Mouse (Mus musculus): ENCODE results near the gene Tcf12.

Gene Tcf12

DNA sequence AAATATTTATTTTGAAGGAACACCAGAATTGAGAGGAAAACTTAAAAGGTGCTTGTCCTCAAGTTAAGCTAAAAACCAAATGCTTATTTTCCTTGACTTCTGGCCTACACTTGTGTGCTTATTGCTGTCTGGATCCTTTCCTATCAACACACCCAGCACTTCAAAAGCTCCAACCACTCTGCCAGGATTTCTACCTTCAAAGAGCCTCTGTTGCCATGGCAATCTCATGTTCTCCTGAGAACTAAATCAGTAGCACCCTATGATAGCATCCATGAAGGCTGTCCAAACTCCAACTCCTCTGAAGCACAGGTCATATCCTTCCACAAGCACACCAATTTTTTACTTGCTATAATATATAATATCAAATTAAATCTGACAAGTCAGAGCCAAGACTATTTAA, 27.5 kb downstream of the Tcf12 start:
- DNase-seq: no peak

DNA sequence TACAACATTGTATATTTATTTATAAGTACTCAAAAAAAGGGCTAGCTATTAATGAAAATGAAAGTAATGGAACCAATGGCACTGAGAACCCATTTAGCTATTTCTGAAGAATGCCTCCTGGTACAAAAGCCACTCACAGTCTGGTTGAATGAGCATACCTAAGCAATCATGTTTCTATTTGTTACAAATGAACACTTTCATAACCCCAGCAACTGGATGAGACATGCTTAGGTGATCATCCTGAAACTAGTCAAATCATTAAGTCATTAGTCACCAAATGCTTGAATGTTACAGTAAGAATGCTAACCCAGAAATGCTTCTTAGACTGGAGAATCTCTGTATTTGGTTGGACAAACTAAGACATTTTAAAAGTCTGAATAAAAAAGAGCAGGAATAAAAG, 35.5 kb downstream of the Tcf12 start:
- DNase-seq: no peak

DNA sequence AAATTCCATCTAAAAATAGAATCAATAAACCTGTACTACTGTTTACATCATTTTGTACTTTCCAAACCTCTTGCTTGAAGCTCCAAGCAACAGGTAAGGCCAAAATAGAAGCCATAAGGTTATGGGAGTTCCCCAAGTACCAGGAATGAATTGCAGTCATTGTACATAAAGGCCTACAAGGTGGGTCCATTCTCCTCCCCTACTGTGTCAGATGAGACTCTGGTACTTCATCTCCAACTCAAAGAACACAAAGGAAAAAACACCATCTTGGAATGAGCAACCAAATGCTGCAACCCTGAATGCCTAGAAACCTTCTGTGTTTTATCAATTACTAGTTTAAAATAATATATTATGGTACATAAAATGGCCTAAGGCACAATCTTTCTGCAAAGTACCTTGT, 45.5 kb downstream of the Tcf12 start:
- no peak for DNase-seq

DNA sequence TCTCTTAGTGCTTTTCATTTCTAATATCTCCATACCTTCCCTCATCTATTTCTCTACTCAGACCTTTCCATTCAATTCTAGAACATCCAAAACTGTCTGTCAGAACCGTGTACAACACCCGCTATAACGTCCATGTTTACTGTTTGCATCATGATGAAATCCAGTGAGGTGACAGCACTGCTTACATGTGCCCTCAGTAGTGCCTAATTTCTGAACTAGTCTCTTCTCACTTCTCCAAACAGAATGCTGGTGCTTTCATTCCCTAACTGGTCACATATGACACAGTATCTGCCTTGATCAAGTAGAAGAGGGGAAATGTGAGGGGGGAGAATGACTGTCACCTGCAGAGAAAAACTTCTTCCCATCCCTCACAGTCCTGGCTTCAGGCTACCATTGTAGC, 58.5 kb downstream of the Tcf12 start:
- DNase-seq: no peak

DNA sequence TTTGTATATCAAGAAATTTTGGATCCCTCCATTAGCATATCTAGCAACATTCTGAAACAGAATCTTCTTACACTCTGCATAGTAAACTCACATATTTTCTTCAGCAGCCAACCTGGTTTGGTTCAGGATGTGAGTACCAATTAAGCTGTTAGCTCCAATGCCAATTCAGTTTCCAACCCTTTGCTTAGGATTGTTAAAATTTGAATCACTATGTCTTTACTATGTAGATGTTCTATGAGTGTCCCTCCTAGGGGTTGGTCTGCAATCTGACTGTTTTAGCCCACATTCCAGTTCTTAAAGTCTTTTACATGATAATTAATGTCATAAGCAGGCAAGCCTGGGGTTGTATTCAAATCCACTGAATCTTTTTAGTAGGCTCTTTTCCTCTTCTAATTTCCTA, 71.5 kb downstream of the Tcf12 start:
- no peak for DNase-seq

DNA sequence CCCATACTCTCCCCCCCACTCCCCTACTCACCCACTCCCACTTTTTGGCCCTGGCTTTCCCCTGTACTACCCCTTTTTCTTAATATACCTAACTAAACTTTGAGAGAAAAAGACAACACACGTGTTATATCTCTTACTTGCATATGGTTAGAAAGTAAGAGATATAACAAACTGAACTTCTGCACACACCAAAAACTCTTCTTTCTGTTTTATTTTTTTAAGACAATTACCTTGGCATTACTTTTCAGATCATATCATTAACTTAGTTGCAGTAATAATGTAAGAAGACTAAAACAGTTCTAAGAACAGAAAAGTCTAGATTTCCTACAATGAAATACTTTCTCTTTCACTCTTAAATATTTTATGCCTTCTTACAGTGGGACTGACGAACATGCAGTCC, 72.3 kb downstream of the Tcf12 start:
- no peak for DNase-seq

DNA sequence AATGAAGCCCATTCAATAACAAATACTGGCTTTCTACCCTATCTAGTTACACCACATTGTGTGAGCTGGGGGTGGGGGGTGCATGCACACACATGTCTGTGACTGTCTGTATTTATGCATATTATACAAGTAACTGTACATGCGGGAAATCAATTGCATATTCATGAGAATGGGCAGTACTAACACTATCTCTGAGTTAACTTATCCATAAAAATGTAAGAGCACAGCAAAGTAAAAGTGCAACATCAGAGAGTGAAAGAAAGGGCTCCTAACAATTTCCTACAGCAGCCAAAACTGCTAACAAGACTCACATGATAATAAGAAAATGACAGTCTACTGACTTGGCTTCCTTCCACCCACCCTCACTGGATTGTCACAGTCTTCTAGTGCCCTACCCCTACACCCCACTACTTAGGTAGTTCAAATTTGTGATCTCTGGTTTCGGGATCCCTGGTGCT, 74.6 kb downstream of the Tcf12 start:
- DNase-seq: no peak

DNA sequence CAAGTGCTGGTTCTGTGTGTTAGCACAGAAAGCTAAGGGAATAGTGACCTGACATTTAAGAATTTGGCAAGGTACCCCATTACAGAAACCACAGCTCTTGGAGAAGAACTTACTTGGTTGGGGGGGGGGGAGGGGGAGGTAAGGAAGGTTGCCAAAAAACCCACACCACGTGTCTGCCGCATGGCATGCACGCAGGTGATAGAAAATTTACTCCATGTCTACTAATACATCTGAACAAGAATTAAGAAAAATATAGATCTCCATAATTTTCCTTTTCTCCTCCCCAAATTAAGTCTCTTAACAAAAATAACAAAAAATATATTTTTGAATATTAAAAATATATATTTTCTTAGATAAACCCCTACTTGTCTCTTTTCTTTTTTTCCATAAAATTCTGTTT, 75.4 kb downstream of the Tcf12 start:
- no peak for DNase-seq

DNA sequence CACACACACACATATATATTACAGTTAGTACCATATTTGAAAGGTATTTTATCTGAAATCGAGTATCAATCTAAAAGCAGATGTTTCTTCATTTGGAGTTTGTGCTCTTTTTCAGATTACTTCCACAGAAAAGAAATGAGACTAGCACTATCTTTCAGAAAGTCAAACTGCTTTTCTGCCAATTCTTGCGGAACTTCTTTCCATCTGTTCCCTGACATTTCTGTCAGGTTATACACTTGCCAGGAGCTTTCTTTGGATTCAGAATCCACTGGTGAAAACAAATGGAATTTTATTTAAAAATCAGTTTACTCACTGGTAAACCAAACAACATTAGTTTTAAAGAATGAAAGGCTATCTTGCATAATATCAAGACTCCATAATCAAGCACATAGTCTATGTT, 78.4 kb downstream of the Tcf12 start:
- DNase-seq: no peak

DNA sequence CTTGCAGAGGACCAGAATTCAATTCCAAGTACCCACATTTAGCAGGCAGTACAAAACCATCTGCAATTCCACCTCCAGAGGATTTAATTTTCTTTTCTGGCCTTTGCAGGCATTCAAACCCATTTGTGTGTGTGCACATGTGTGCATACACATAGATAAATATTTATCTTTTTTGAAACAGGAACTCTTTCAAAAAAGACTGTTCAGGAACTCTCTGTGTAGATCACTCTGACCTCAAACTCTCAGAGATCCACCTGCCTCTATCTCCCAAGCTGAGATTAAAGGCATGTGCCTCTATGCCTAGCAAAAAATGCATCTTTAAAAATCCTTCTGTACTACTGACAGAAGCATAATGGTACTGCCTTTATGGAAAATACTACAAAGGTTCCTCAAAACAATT, 81.4 kb downstream of the Tcf12 start:
- DNase-seq: no peak

DNA sequence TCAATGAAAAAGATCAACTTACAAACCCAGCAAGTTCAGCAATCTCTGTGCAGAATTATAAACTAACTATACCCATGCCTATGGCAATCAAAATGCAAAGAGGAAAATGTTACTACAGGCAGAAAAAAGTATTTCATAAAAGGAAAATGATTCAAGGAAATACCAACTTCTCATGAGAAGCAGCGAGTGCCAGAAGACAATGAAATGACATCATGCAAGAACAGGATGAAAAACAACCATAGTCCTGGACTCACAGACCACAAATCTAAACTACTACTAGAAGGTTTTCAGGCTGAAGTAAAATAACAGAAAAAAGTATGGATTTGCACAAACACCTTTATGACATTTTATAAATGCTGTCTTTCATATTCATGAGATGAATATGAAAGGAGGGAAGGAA, 82.1 kb downstream of the Tcf12 start:
- no peak for DNase-seq

DNA sequence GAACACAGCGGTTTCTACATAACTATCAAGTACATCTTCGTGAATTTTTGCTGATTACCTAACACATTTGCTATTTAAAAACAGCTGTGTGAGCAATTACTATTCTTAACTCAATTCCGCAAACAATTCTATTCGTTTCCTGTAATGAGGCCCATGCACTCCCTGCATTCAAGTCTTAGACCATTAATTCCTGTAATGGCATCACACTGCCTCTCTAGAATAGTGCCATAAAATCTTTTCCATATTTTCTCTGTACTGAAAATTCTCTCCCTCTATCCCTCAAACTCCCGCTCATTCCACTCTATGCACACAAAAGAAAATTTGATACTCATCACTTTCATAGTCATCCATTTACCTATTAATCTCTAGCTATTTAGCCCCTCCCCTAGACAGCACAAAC, 88.4 kb downstream of the Tcf12 start:
- no peak for DNase-seq

DNA sequence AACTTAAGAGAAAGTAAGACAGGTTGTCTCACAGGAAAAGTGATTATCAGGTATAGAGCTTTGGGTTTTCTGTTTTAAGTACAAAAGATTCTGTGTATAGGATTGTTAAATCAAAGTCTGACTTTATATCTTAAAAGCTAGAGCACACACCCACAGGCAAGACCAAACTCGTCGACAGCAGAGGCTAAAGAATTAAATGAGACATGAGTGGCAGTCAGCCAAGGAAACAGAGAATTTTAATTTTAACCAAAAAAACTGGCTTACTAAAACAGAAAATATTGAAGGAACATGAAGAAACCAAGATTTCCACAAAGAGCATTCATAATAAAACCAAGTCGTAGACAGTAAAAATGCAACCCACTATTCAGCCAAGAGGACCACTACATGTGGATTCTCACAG, 90.2 kb downstream of the Tcf12 start:
- DNase-seq: peak; percentile 60

DNA sequence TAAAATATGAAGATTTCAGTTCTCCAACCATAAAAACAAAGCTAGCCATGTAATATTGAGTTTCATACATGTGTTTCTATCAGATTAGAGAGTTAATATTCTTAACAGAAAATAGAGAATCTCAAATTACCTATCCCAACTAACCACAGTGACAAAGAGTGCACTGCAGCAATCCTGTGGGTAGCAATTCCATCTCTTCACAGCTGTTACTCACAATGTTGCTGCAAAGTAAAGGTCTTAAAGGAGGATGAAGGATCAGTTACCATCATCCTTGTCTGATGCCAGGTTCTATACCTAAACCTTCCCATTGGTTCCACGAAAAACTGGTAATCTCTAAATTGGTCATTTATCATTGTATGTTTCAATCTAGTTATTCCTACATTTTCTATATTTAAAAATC, 95.7 kb downstream of the Tcf12 start:
- no peak for DNase-seq

DNA sequence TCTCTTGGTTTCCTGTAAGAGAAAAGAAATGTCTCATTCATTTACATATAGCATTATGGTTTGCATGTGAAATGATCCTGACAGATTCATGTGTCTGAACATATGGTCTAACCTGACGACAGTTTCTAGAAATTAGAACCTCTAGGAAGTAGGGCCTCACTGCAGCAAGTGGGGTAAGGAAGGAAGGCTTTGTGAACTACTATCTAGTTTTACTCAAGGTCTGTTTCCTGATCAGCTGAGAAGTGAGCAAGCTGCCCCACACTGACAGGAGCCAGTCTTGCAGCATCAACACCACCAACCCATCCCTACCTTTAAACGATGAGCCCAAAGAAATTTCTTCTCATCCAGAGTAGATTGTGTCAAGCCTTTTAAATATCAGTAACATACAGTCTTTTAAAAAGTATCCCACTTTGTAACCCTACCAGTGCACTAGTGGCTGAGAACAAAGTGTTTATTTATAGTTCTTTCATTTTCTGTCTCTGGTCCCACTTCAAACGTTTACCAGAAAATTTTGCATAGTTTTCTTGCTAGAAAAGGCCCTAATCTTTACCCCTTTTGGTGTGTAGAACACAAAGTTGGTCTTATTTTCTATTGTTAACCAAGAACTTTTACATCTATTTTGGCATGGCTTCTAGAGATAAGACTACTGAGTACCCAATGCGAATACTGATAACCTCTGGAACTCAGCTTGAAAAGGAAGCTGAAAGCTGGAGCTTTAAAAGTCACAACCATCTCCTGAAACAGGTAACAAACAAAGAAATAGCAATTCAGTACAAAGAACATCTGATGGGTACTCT, 96.9 kb downstream of the Tcf12 start:
- DNase-seq: no peak

DNA sequence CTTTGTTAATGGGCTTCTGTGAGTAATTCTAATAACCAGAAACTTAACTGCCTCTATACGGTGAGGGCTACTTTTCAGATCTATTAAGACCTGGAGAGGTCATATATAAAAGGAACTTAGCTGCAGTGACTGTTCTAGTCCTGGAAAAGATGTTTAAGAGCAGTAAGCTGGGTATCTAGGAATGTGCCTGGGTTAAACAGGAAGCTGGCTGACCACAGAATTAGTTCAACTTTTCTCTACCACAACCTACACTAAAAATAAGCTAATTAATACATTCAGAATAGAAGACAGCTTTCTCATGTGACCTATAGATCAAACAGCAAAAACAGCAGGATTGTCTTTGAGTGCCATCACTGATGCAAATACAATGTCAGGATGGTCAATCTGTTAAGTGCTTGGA, 98.1 kb downstream of the Tcf12 start:
- no peak for DNase-seq

DNA sequence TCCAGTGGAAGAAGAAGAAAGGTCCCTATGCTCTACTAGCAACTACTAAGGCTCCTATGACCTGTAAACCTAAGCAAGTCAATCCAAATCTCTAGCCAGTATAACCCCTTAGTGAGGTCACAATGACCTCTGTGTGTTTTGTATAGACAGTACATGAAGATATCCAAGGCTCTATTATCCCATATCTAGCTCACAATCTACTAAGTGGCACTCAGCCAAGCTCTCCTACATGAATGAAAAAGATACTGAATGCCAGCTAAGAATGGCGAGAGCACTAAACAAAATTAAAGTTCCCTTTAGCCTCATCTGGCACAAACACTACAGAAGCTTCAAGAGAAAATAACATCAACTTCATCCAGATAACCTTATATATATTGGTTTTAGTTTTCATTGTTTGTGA, 103.0 kb downstream of the Tcf12 start:
- no peak for DNase-seq

DNA sequence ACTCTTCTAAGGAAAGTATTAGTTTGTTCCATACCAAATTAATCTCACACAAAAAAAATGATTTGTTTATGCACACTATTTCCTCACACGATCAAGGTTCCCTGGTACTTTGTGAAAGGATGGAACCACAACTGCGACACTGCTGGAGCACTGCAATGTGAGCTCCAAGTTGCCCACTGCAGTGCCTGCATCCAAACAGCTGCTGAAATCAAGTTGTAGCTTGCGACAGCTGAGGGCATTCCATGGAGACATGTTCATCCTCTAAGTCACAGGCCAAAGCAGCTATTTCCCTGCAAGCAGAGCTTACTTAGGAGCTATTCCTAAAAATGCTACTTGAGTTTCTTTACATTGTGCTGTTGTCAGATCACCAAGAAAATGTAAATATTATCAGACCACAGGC, 120.5 kb downstream of the Tcf12 start:
- DNase-seq: no peak

DNA sequence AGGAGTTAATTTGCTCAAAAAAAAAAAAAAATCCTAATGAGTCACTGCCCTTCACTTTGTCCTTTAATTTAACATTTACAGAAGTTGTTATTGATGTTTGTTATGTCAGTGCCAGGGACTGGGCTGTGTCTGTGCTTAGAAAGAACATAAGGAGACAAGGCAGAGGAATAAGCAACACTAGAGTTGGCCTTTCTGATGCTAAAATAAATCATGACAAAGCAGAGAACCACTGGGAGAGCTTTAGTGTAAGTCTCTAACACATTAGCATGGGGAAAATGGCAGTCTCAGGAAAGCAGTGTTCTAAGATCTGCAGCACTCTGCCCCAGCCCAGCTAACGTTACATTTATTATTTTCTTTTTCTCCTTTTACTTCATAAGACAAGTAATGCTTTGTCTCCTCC, 121.3 kb downstream of the Tcf12 start:
- DNase-seq: peak; percentile 17

DNA sequence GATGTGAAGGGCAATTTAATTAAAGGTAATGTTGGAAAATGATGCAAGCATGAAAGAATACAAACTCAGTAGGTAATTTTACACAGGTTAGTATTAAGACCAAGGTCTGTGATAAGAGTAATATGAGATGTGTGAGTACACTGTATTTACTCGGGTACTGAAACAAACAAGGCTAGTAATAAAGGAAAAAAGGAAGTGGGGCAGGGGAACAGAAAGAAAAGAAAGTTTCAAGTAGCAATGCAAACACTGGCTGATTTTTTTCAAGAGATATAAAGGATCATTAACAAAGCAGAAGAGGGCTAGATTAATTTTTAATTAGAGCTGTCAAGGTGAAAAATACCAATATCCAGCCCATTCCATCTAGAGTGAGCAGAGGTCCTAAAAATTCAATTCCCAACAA, 122.0 kb downstream of the Tcf12 start:
- DNase-seq: peak; percentile 17

DNA sequence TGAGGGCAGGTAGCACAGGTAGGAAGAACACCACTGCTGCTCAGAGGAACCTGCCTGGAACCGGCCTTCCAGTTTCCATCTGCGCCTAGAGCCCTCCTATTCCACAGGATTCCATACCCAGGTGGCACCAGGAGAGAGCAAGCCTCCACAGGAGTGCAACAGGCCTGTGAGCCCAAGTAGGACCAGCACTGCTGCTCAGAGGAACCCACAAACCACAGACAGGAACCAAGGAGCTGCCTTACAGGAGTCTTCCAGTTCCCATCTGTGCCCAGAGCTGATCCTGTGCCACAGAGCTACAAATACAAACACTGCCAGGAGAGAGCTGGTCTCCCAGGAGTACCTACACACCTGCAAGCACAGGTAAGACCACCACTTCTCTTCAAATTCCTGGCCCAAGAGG, 125.0 kb downstream of the Tcf12 start:
- no peak for DNase-seq

DNA sequence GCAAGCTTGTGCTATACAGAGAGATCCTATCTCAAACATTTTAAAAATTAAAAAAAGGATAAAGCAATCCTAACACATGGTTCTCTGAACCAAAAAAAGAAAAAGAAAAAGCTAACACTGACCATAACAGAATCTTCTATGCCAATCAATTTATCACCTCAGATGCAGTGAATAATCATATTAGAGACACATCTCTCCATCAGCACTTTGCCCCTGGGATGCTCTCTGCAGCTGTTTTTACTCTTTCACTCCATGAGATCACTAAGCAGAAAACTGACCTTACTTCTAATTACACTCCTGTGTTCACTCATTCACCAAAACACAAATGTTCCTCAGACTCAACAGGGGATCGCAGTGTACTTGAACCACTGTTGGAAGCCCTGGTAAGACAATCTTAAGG, 128.8 kb downstream of the Tcf12 start:
- no peak for DNase-seq

DNA sequence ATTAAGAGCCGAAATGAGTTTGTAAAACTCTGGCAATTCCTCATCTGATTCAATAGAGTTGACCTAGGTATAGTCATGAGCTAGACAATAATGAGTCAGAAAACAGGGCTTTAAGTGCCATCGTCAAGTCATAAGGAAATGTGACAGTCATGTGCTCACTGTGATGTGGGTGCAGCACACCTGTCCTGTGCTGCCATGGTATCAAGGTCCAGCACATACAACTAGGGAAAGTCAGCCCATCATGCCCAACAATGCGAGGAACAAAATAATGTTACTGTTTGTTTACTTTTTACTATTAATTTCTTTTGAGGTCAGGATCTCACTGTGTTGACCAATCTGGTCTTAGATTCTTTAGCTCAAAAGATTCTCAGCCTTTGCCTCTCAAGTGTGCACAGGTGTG, 130.6 kb downstream of the Tcf12 start:
- no peak for DNase-seq

DNA sequence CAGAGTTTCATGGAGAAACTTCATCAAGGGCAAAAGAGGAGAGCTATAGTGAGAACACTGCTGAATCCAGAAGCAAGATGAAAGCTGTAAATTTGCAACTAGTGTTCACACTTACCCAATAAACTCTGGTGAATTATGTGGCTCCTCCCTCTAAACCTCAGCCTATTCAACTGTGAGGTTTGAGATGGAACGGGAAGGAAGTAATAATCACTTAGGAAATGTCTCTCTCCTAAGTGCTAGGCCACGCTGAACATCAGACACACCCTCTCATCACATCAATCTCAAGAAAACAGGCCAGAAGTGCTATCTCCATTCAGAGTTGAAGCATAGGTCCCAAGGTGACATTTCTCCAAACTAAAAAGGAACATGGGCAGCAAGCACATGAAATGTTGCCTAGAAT, 131.1 kb downstream of the Tcf12 start:
- no peak for DNase-seq

DNA sequence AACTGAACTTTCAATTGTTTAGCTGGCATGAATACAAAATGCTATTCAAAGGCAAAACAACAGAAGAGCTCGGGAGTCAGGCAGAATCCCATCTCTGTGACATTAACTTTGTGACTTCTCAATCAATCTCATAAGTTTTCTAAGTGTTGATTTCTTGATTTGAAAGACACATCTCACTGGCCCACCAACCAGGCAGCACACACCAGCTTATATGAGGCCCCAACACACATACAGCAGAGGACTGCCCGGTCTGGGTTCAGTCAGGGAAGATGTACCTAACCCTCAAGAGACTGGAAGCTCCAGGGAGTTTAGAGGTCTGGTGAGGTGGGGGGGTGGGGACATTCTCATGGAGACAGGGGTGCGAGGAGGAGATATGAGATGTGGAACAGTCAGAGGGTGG, 132.8 kb downstream of the Tcf12 start:
- no peak for DNase-seq

DNA sequence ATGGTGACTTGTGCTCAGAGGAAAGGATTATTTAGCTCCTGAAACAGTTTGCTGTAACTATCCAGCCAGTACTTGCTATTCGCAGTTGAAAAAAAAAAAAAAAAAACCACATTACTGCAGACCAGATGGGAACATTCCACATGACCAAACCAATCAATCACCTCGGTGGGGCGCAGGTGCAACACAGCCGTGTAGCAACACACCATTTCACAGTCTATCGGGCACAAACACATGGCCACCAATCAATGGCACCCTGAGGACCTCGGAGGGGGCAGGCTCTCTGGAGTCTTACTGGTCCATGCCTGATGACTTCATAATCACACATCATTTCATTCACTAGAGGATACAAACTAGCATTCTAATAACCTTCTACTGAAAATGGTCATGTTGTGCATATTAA, 135.6 kb downstream of the Tcf12 start:
- no peak for DNase-seq

Measured in kidney, adult 9 months (tissue).